Mouse (Mus musculus): Measurements from ENCODE around the gene Pds5a. TPM values are rescaled to one million over a fixed set of nuclear protein-coding genes. Genes with fewer than 3 reads are reported as not detected.
A peak's percentile ranks its signal among the peaks of the same experiment; 100 is the strongest.
"Not testable (repeated sequence)": the region's sequence is repeated elsewhere in the genome, so short reads cannot be mapped to it uniquely, and the experiment has no call there.

Pds5a gene
- polyA plus RNA-seq, 1 experiment from 2014 or later: 54.9 TPM

DNA sequence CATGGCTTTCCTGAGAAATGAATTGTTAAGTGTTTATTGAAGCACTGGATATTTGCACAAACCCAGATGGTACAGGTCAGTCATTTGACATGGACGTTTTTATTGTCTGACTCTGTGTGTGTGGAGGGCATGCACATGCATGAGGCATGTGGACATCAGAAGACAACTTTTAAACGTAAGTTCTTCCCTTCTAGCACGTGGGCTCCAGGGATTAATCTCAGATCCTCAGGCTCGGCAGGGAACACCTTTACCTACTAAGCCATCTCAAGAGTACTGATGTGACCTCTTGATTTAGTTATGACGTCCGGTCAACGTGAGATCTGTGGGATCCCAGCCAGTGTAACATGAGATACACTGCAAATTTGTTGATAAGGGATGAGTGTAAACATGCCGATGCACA, 12.2 kb upstream of the Pds5a start:
- WGBS: 47% methylated on average over 8 of the region's 8 CpGs
- Histone ChIP-seq H3K36me3 (no peaks in the 10 kb centered on the region), H3K27me3 (replicated peaks) (no peaks in the 10 kb centered on the region), H3K27ac (no peak overlapping the region), H3K4me1 (replicated peaks) (no peaks in the 10 kb centered on the region), H3K9me3 (no peaks in the 10 kb centered on the region), H3K4me3 (replicated peaks) (no peak overlapping the region), H3K4me2 (replicated peaks) (no peak overlapping the region), H3K9ac (no peak overlapping the region)
- ATAC-seq: no peak

DNA sequence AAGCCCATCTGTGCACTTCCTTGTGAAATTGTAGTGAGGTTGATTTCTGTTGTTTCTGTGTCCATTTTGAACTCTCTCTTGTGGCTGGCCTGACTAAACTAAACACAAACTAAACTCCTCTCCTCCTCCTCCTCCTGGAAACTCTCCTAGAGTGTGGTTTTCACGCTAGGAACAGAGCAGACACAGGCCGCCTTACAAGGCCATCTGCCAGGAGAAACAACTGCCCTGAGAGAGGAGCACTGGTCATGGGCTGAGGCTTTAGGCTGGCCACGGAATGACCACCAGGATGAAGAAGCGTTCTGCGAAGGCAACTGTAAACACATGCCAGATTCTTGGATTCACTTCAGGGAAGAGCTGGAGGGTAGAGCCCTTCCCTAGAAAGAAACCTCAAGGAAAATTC, 8.9 kb upstream of the Pds5a start:
- H3K4me3 ChIP-seq (replicated peaks): no peak overlapping the region
- ATAC-seq: no peak
- no peak overlapping the region for H3K4me2 ChIP-seq (replicated peaks)
- 57% methylated on average over 5 of the region's 5 CpGs for WGBS
- H3K36me3 ChIP-seq: no peaks in the 10 kb centered on the region
- H3K27me3 ChIP-seq (replicated peaks): no peaks in the 10 kb centered on the region
- no peak overlapping the region for H3K27ac ChIP-seq
- no peaks in the 10 kb centered on the region for H3K9me3 ChIP-seq
- 0 out of 2 replicates have a peak, but pooled peaks cover 3% of the 10 kb centered on the region for H3K4me1 ChIP-seq (replicated peaks)
- H3K9ac ChIP-seq: no peak overlapping the region

DNA sequence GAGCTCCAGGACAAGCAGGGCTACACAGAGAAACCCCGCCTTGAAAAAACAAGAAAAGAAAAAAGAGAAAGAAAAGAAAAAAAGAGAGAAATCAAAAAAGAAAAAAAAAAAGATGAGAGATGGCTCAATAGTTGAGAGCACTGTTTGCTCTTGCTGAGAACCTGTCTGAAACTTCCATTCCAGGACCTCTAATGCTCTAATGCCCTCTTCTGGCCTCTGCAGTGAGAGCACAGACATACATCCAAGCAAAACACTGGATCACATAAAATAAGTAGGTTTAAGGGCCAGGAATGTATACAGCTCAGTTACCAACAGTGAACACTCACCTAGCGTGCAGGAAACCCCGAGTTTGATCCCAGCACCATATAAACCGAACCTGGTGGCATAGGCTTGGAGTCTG, 8.1 kb upstream of the Pds5a start:
- 0 out of 2 replicates have a peak, but pooled peaks cover 3% of the 10 kb centered on the region for H3K4me1 ChIP-seq (replicated peaks)
- 65% methylated on average over 4 of the region's 4 CpGs for whole genome bisulfite sequencing
- peak; percentile 22; the same call in 1 of the 2 replicates for ATAC-seq

DNA sequence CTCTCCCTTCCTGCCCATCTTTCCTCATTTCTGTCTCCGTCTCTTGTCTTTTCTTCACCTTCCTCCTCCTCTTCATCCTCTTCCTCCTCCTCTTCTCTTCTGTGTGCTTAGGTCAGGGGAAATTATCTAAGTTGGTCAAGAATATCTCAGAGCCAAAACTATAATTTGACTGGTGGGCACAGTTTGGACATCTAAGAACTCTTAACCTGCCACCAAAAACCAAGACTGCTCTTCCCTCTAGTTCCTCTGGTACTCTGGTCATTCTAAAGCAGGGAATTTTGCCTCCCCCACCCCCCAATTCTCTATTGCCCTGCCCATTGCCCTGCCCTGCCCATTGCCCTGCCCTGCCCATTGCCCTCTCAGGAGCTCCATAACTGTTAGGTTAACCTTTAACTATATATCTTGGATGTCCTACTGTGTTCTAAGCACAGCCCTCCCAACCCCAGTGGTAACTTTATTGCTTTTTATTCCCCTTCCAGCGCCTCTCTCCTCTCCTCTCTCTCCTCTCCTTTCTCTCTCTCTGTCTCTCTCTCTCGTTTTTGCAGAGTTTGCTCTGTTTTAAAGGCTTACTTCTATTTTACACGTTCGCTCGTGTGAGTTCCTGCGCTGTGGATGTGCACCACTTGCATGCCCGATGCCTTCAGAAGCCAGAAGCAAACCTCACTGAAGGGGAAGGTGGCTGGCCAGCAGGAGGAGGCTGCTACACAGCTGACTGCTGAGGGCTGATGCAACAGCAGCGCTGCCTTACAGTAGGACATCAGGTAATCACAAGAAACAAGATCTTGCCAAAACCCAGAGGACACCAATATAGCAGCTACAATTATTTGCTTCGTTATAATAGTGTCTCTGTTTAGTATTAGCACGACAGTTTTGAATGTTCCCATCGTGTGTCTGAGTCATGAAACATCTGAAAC, 6.9 kb upstream of the Pds5a start:
- no peak overlapping the region; the same call in 1 of the 2 replicates for H3K4me2 ChIP-seq (replicated peaks)
- H3K27ac ChIP-seq: peak overlapping the region; percentile 60; the same call in 1 of the 2 replicates
- no peaks in the 10 kb centered on the region for H3K36me3 ChIP-seq
- no peaks in the 10 kb centered on the region for H3K27me3 ChIP-seq (replicated peaks)
- no peak overlapping the region for H3K4me3 ChIP-seq (replicated peaks)
- ATAC-seq: peak; percentile 83
- 0 out of 2 replicates have a peak, but pooled peaks cover 3% of the 10 kb centered on the region for H3K4me1 ChIP-seq (replicated peaks)
- no peak overlapping the region for H3K9ac ChIP-seq
- H3K9me3 ChIP-seq: no peaks in the 10 kb centered on the region
- WGBS: 60% methylated on average over 12 of the region's 12 CpGs

More for the DNA sequence above, 8.1 kb upstream of the Pds5a start:
- Histone ChIP-seq H3K36me3 (no peaks in the 10 kb centered on the region), H3K27ac (no peak overlapping the region), H3K9ac (no peak overlapping the region), H3K4me3 (replicated peaks) (no peak overlapping the region), H3K27me3 (replicated peaks) (no peaks in the 10 kb centered on the region), H3K9me3 (no peaks in the 10 kb centered on the region), H3K4me2 (replicated peaks) (no peak overlapping the region)

DNA sequence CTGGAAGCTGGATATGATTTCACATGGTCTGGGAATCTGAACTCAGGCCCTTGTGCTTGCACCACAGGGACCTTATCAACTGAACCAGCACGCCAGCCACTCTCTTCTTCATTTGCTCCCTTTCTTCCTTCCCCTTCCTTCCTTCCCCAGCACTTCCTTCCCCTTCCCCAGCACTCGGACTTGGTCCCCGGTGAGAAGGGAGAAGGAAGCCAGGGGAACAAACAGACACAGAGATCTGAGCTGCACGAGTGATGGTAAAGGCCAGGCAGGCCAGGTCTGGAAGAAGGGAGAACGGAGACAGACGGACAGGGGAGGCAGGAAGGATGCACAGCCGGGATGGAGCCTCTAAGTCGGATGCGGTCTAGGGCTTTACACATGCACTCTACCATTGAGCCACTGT, 5.2 kb upstream of the Pds5a start:
- Histone ChIP-seq H3K27me3 (replicated peaks) (no peaks in the 10 kb centered on the region), H3K36me3 (no peaks in the 10 kb centered on the region), H3K4me2 (replicated peaks) (no peak overlapping the region), H3K4me3 (replicated peaks) (no peak overlapping the region), H3K4me1 (replicated peaks) (0 out of 2 replicates have a peak, but pooled peaks cover 3% of the 10 kb centered on the region), H3K27ac (no peak overlapping the region), H3K9me3 (no peaks in the 10 kb centered on the region), H3K9ac (no peak overlapping the region)
- no peak for ATAC-seq
- 79% methylated on average over 8 of the region's 9 CpGs for WGBS

DNA sequence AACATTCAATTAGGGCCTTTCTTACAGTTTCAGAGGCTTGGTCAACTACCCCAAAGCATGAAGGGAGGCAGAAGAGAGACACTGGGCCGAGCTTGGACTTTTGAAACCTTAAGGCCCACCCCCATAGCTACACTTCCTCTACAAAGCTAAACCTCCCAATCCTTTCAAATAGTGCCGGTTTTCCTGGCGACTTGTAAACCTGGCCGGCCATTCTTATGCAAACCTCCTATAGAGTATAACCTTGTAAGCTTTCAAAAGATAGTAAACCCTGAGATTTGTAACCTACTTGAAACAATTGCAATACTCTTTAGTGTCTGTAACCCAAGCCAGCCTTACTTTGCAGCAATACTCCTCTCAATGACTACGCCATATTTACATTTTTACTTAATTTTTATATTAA, 2.0 kb upstream of the Pds5a start:
- H3K36me3 ChIP-seq: no peaks in the 10 kb centered on the region
- H3K9me3 ChIP-seq: no peaks in the 10 kb centered on the region
- no peak for ATAC-seq
- H3K9ac ChIP-seq: no peak overlapping the region
- 93% methylated on average over 5 of the region's 5 CpGs for WGBS
- no peak overlapping the region for H3K4me2 ChIP-seq (replicated peaks)
- H3K4me3 ChIP-seq (replicated peaks): no peak overlapping the region
- H3K4me1 ChIP-seq (replicated peaks): peaks cover 11% of the 10 kb centered on the region; the same call in 1 of the 2 replicates
- no peak overlapping the region for H3K27ac ChIP-seq
- no peaks in the 10 kb centered on the region for H3K27me3 ChIP-seq (replicated peaks)

DNA sequence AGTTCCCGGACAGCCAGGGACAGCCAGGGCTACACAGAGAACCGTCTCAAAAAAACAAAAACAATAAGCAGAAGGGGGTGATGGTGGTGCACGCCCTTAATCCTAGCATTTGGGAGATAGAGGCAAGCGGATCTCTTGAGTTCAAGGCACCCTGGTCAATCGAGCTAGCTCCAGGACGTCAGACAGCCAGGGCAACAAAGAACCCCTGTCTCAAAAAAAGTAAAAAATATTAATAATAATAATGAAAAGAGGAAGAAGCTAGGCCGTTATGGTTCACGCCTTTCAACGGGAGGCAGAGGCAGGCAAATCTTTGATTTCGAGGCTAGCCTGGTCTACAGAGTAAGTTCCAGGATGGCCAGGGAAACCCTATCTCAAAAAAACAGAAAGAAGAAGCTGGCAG, 1.1 kb upstream of the Pds5a start:
- no peaks in the 10 kb centered on the region for H3K27me3 ChIP-seq (replicated peaks)
- H3K36me3 ChIP-seq: peaks cover 3% of the 10 kb centered on the region; the same call in 1 of the 2 replicates
- H3K4me1 ChIP-seq (replicated peaks): peaks cover 12% of the 10 kb centered on the region
- WGBS: 64% methylated on average over 10 of the region's 10 CpGs
- H3K9me3 ChIP-seq: no peaks in the 10 kb centered on the region
- H3K27ac ChIP-seq: peak overlapping the region; percentile 98
- H3K9ac ChIP-seq: peak overlapping the region; percentile 99; the same call in 1 of the 2 replicates
- peak overlapping the region; percentile 96 for H3K4me3 ChIP-seq (replicated peaks)
- no peak for ATAC-seq
- peak overlapping the region; percentile 58 for H3K4me2 ChIP-seq (replicated peaks)

DNA sequence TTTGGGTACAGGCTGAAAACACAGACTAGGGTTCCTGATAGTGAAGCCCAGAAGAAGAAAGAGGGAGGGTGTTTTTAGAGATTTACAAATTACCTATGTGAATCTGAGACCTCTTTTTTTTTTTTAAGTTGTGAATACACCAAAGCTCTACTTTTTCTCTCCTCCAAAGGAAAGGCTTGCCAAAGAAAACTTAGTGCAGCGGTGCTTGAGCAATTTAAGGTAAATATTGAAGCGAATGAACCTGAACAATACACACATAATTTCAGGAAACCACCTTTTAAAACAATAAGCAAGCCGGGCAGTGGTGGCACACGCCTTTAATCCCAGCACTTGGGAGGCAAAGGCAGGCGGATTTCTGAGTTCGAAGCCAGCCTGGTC, 675 bp upstream of the Pds5a start:
- Histone ChIP-seq H3K27ac (peak overlapping the region; percentile 98), H3K9ac (peak overlapping the region; percentile 99), H3K4me3 (replicated peaks) (peak overlapping the region; percentile 96), H3K9me3 (no peaks in the 10 kb centered on the region), H3K27me3 (replicated peaks) (no peaks in the 10 kb centered on the region), H3K4me1 (replicated peaks) (peaks cover 12% of the 10 kb centered on the region), H3K36me3 (peaks cover 3% of the 10 kb centered on the region; the same call in 1 of the 2 replicates), H3K4me2 (replicated peaks) (peak overlapping the region; percentile 58)
- ATAC-seq: no peak
- WGBS: 16% methylated on average over 6 of the region's 6 CpGs

DNA sequence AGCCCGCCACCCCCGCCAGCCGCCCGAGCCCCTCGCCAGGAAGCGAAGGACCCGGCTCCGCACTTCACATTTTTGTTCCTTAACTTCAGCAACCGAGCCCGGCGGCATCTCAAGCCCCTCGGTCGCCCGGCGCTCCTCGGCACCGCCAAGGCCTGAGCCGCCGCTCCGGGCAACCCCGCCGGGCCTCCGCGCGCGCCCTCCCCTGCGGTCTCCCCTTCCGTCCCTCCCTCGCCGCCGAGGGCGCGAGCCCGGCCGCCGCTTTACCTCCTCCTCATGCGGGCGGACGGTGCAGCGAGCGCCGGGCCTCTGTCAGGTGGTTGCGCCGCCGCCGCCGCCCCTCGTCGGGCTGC, 612 bp downstream of the Pds5a start:
- ATAC-seq: peak; percentile 70
- Histone ChIP-seq H3K27me3 (replicated peaks) (no peaks in the 10 kb centered on the region), H3K9me3 (no peaks in the 10 kb centered on the region), H3K4me2 (replicated peaks) (peak overlapping the region; percentile 58), H3K4me1 (replicated peaks) (peaks cover 12% of the 10 kb centered on the region), H3K4me3 (replicated peaks) (peak overlapping the region; percentile 96), H3K27ac (peak overlapping the region; percentile 98), H3K36me3 (peaks cover 3% of the 10 kb centered on the region; the same call in 1 of the 2 replicates), H3K9ac (peak overlapping the region; percentile 99)
- 0% methylated on average over 44 of the region's 49 CpGs for WGBS

DNA sequence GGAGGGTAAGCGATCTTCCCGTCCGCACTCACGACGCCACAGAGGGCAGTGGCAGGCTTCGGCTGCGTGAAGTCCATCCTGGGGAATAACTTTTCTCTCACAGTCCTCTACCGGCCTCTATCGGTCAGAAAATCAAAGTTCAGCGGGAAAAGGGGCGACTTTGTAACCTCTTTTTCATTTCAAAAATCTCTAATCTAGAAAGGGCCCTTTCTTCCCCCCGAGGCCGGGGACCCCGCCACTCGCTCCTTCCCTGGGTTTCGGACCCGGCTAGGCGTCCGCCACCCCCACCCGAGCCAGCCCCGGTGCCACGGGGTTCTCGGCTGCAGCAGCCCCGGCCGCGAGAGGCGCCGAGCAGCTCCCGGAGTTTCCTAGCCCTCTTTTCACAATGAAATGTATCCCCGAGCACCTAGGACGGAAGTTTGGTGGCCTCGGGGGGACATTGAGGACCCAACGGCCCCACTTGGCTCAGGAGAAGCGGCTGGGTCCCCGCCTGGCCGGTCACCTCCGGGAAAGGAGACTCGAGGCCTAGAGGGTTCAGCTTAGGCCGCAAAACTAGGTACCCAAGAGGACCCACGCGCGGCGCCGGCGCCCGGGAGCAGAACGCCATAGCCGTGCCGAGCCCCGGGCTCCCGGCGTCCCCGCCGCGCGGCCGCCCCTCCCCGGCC, 1.1 kb downstream of the Pds5a start:
- peak; percentile 39 for ATAC-seq
- H3K27ac ChIP-seq: peak overlapping the region; percentile 98
- H3K4me1 ChIP-seq (replicated peaks): peaks cover 12% of the 10 kb centered on the region
- peaks cover 3% of the 10 kb centered on the region; the same call in 1 of the 2 replicates for H3K36me3 ChIP-seq
- H3K4me3 ChIP-seq (replicated peaks): peak overlapping the region; percentile 96
- H3K9me3 ChIP-seq: no peaks in the 10 kb centered on the region
- H3K27me3 ChIP-seq (replicated peaks): no peaks in the 10 kb centered on the region
- peak overlapping the region; percentile 99 for H3K9ac ChIP-seq
- WGBS: under 1% methylated on average over 51 of the region's 58 CpGs
- H3K4me2 ChIP-seq (replicated peaks): peak overlapping the region; percentile 58

DNA sequence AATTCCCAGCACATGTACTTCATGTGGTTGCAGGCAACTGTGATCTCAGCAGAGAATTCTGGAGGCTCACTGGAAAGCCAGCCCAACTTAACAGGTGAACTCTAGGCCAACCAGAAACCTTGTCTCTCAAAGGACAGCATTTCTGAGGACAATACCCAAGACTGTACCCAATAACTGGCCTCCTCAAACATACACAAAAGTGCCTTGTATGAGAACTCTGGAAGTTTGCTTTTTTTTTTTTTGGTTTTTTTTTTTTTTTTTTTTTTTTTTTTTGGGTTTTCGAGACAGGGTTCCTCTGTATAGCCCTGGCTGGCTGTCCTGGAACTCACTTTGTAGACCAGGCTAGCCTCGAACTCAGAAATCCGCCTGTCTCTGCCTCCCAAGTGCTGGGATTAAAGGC, 4.0 kb downstream of the Pds5a start:
- H3K9ac ChIP-seq; ATAC-seq; H3K4me2 ChIP-seq (replicated peaks); H3K36me3 ChIP-seq; H3K4me3 ChIP-seq (replicated peaks); H3K9me3 ChIP-seq; H3K27me3 ChIP-seq (replicated peaks); H3K27ac ChIP-seq: not testable (repeated sequence)
- WGBS: 91% methylated on average over 3 of the region's 3 CpGs
- peaks cover 13% of the 10 kb centered on the region for H3K4me1 ChIP-seq (replicated peaks)

DNA sequence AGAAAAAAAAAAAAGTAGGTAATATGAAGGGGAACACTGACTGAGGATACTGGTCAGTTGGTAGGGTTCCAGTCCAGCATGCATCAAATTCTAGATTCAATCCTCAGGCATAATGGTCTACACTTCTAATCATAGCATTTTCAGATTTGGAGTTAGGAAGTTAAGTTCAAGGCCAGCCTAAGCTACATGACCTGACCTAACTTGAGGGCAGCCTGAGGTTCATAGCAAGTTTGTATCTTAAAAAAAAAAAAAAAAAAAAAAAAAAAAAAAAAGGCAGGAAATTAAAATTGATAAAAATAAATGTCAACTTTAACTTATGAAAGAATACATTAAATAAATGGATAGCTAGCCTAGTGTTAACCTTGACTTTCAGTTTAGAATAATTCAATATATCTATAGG, 5.1 kb downstream of the Pds5a start:
- no peak overlapping the region for H3K4me3 ChIP-seq (replicated peaks)
- H3K4me2 ChIP-seq (replicated peaks): no peak overlapping the region
- H3K27ac ChIP-seq: no peak overlapping the region
- H3K4me1 ChIP-seq (replicated peaks): peaks cover 17% of the 10 kb centered on the region
- no peak for ATAC-seq
- no peaks in the 10 kb centered on the region for H3K9me3 ChIP-seq
- H3K27me3 ChIP-seq (replicated peaks): no peaks in the 10 kb centered on the region
- H3K9ac ChIP-seq: no peak overlapping the region
- peaks cover 7% of the 10 kb centered on the region; the same call in 1 of the 2 replicates for H3K36me3 ChIP-seq
